Mouse (Mus musculus): Measurements from ENCODE around the gene Stard10.

GRCm38 (mm10) chr7:101317014-101317413, at the start of gene Stard10:
- TF ChIP-seq GATA1 (IDR thresholded peaks at IDR 0.05; ENCODE audit: borderline replicate concordance, low read length) (no peak), FLI1 (IDR thresholded peaks at IDR 0.05; ENCODE audit: low read length) (no peak)

Data from megakaryocyte, embryonic 14.5 days (primary cell).